Mouse (Mus musculus): Measurements from ENCODE around the gene Ipo9. TPM values are rescaled to one million over a fixed set of nuclear protein-coding genes. Genes with fewer than 3 reads are reported as not detected.
A peak's percentile ranks its signal among the peaks of the same experiment; 100 is the strongest.

Ipo9 gene
- polyA plus RNA-seq (2015; fragmentation: Nextera tagmentation; extraction: Ambion mirVana): 111 and 112 TPM in 2 replicates

DNA sequence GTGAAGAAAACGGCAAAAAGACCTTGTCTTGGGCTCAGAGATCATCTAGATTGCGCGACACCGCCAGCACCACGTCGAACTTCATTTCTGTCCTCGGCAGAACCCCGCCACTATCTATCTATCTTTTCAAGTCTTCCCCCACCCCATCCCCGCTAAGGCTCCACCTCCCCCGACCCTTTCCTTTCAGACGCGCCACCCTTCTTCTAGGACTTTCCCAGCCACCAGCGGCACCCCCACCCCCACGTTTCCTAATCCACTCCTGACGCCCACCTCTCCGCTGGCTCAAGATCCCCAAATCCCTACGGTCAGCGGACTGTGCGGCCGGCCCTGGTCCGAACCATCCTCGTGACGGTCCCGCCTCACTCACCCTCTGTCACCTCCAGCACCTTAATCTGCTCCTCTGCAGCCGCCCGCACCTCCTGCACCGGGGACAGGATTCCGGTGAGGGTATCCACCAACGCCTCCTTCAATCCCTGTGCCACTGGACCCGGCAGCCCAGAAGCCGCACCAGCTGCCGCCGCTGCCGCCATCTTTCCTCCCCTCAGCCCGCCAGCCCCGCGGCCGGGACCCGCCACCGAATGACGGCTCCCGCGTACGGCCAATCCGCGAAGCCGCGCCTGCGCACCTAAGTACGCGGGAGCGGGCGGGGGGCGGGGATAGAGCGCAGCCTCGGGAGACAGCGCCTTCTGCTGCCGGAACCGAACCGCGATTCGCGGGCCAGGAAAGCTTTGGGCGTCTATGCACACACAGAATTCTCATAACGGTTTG lies at the start of gene Ipo9:
Gene Ipo9, minus strand, starts transcription at position 599 of the 768 bp plus-strand sequence.
- H3K27ac ChIP-seq (ENCODE audit: low read length): peak within 1 kb of the TSS; percentile 89
- under 1% methylated on average over 65 of the region's 65 CpGs for WGBS
- peak within 1 kb of the TSS; percentile 80 for H3K9ac ChIP-seq (ENCODE audit: low read depth, low read length)
- H3K4me3 ChIP-seq (ENCODE audit: low read depth, low read length): peak within 1 kb of the TSS; percentile 77
- no peaks in the 10 kb centered on the region for H3K9me3 ChIP-seq (replicated peaks; ENCODE audit: control insufficient read depth, low read length, poor library complexity, severe bottlenecking)
- H3K4me2 ChIP-seq (ENCODE audit: low read length): peak within 1 kb of the TSS; percentile 75
- peaks cover 27% of the 10 kb centered on the region for H3K4me1 ChIP-seq (ENCODE audit: control insufficient read depth, insufficient read depth, low read length)
- H3K27me3 ChIP-seq (ENCODE audit: control insufficient read depth, insufficient read depth, low read depth, low read length): no peaks in the 10 kb centered on the region
- peak; percentile 96 for ATAC-seq
- peaks cover 2% of the 10 kb centered on the region; the same call in 1 of the 2 replicates for H3K36me3 ChIP-seq (ENCODE audit: control insufficient read depth, insufficient read depth, low read length)

GRCm38 (mm10) chr1:135475571-135475895 lies 45.2 kb upstream of the Ipo9 start:
- Histone ChIP-seq H3K4me2 (ENCODE audit: low read length) (no peak overlapping the region), H3K36me3 (ENCODE audit: control insufficient read depth, insufficient read depth, low read length) (peaks cover 12% of the 10 kb centered on the region), H3K27me3 (ENCODE audit: control insufficient read depth, insufficient read depth, low read depth, low read length) (no peaks in the 10 kb centered on the region), H3K4me3 (ENCODE audit: low read depth, low read length) (no peak overlapping the region), H3K27ac (ENCODE audit: low read length) (no peak overlapping the region), H3K4me1 (ENCODE audit: control insufficient read depth, insufficient read depth, low read length) (no peaks in the 10 kb centered on the region), H3K9ac (ENCODE audit: low read depth, low read length) (no peak overlapping the region), H3K9me3 (replicated peaks; ENCODE audit: control insufficient read depth, low read length, poor library complexity, severe bottlenecking) (no peaks in the 10 kb centered on the region)
- no peak for ATAC-seq
- WGBS: 87% methylated on average over 7 of the region's 7 CpGs

- H3K4me2 ChIP-seq (ENCODE audit: low read length): no peak overlapping the region
- WGBS: 64% methylated on average over 15 of the region's 15 CpGs
- no peaks in the 10 kb centered on the region for H3K27me3 ChIP-seq (ENCODE audit: control insufficient read depth, insufficient read depth, low read depth, low read length)
- H3K4me1 ChIP-seq (ENCODE audit: control insufficient read depth, insufficient read depth, low read length): no peaks in the 10 kb centered on the region
- H3K27ac ChIP-seq (ENCODE audit: low read length): no peak overlapping the region
- ATAC-seq: no peak
- H3K36me3 ChIP-seq (ENCODE audit: control insufficient read depth, insufficient read depth, low read length): peaks cover 18% of the 10 kb centered on the region
- no peak overlapping the region for H3K9ac ChIP-seq (ENCODE audit: low read depth, low read length)
- H3K9me3 ChIP-seq (replicated peaks; ENCODE audit: control insufficient read depth, low read length, poor library complexity, severe bottlenecking): no peaks in the 10 kb centered on the region
- H3K4me3 ChIP-seq (ENCODE audit: low read depth, low read length): no peak overlapping the region
Observed at GRCm38 (mm10) chr1:135474861-135475570, 44.7 kb upstream of the Ipo9 start.

GRCm38 (mm10) chr1:135472536-135472935 lies 42.2 kb upstream of the Ipo9 start:
- Histone ChIP-seq H3K36me3 (ENCODE audit: control insufficient read depth, insufficient read depth, low read length) (peaks cover 34% of the 10 kb centered on the region), H3K9me3 (replicated peaks; ENCODE audit: control insufficient read depth, low read length, poor library complexity, severe bottlenecking) (no peaks in the 10 kb centered on the region), H3K27me3 (ENCODE audit: control insufficient read depth, insufficient read depth, low read depth, low read length) (no peaks in the 10 kb centered on the region), H3K4me2 (ENCODE audit: low read length) (no peak overlapping the region), H3K4me3 (ENCODE audit: low read depth, low read length) (no peak overlapping the region), H3K9ac (ENCODE audit: low read depth, low read length) (no peak overlapping the region), H3K4me1 (ENCODE audit: control insufficient read depth, insufficient read depth, low read length) (no peaks in the 10 kb centered on the region), H3K27ac (ENCODE audit: low read length) (no peak overlapping the region)
- WGBS: 82% methylated on average over 5 of the region's 5 CpGs
- no peak for ATAC-seq

GRCm38 (mm10) chr1:135471742-135472141 lies 41.4 kb upstream of the Ipo9 start:
- Histone ChIP-seq H3K36me3 (ENCODE audit: control insufficient read depth, insufficient read depth, low read length) (peaks cover 42% of the 10 kb centered on the region), H3K4me3 (ENCODE audit: low read depth, low read length) (no peak overlapping the region), H3K9ac (ENCODE audit: low read depth, low read length) (no peak overlapping the region), H3K27me3 (ENCODE audit: control insufficient read depth, insufficient read depth, low read depth, low read length) (no peaks in the 10 kb centered on the region), H3K4me1 (ENCODE audit: control insufficient read depth, insufficient read depth, low read length) (no peaks in the 10 kb centered on the region), H3K27ac (ENCODE audit: low read length) (no peak overlapping the region), H3K4me2 (ENCODE audit: low read length) (no peak overlapping the region), H3K9me3 (replicated peaks; ENCODE audit: control insufficient read depth, low read length, poor library complexity, severe bottlenecking) (no peaks in the 10 kb centered on the region)
- no peak for ATAC-seq
- 85% methylated on average over 5 of the region's 5 CpGs for WGBS

DNA sequence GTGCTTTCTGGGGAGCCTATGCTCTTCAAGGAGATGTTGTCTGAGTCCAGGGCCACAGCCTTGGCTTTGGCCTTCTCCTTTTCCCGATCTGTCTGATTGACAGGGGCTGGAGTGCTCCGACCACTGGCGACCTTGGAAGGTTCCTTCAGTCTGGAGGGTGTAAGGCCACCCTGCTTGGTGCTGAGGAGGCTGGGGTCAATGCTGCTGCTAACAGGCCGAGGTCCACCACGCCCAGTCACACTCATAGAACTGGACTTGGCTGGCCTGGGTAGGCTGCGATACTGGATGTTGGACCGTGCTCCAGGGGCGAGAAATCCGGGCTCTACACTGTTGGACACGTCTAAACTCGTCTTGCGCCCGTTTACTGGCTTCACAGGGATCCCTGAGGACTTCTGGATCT lies 40.2 kb upstream of the Ipo9 start:
- no peak for ATAC-seq
- 94% methylated on average over 13 of the region's 13 CpGs for WGBS
- no peak overlapping the region for H3K9ac ChIP-seq (ENCODE audit: low read depth, low read length)
- no peak overlapping the region for H3K27ac ChIP-seq (ENCODE audit: low read length)
- H3K36me3 ChIP-seq (ENCODE audit: control insufficient read depth, insufficient read depth, low read length): peaks cover 54% of the 10 kb centered on the region
- no peak overlapping the region for H3K4me3 ChIP-seq (ENCODE audit: low read depth, low read length)
- H3K4me2 ChIP-seq (ENCODE audit: low read length): no peak overlapping the region
- no peaks in the 10 kb centered on the region for H3K4me1 ChIP-seq (ENCODE audit: control insufficient read depth, insufficient read depth, low read length)
- no peaks in the 10 kb centered on the region for H3K9me3 ChIP-seq (replicated peaks; ENCODE audit: control insufficient read depth, low read length, poor library complexity, severe bottlenecking)
- H3K27me3 ChIP-seq (ENCODE audit: control insufficient read depth, insufficient read depth, low read depth, low read length): no peaks in the 10 kb centered on the region

- 98% methylated on average over 5 of the region's 5 CpGs for WGBS
Observed at GRCm38 (mm10) chr1:135467462-135467861, 37.2 kb upstream of the Ipo9 start.

GRCm38 (mm10) chr1:135466935-135467334 lies 36.6 kb upstream of the Ipo9 start:
- Histone ChIP-seq H3K4me2 (ENCODE audit: low read length) (no peak overlapping the region), H3K27me3 (ENCODE audit: control insufficient read depth, insufficient read depth, low read depth, low read length) (no peaks in the 10 kb centered on the region), H3K4me3 (ENCODE audit: low read depth, low read length) (no peak overlapping the region), H3K4me1 (ENCODE audit: control insufficient read depth, insufficient read depth, low read length) (no peaks in the 10 kb centered on the region), H3K9me3 (replicated peaks; ENCODE audit: control insufficient read depth, low read length, poor library complexity, severe bottlenecking) (no peaks in the 10 kb centered on the region), H3K27ac (ENCODE audit: low read length) (no peak overlapping the region), H3K9ac (ENCODE audit: low read depth, low read length) (no peak overlapping the region), H3K36me3 (ENCODE audit: control insufficient read depth, insufficient read depth, low read length) (peaks cover 73% of the 10 kb centered on the region)
- 77% methylated on average over 3 of the region's 3 CpGs for WGBS
- ATAC-seq: no peak

More at GRCm38 (mm10) chr1:135467462-135467861, 37.2 kb upstream of the Ipo9 start:
- Histone ChIP-seq H3K4me1 (ENCODE audit: control insufficient read depth, insufficient read depth, low read length) (no peaks in the 10 kb centered on the region), H3K4me2 (ENCODE audit: low read length) (no peak overlapping the region), H3K9ac (ENCODE audit: low read depth, low read length) (no peak overlapping the region), H3K27me3 (ENCODE audit: control insufficient read depth, insufficient read depth, low read depth, low read length) (no peaks in the 10 kb centered on the region), H3K27ac (ENCODE audit: low read length) (no peak overlapping the region), H3K9me3 (replicated peaks; ENCODE audit: control insufficient read depth, low read length, poor library complexity, severe bottlenecking) (no peaks in the 10 kb centered on the region), H3K36me3 (ENCODE audit: control insufficient read depth, insufficient read depth, low read length) (peaks cover 70% of the 10 kb centered on the region), H3K4me3 (ENCODE audit: low read depth, low read length) (no peak overlapping the region)
- no peak for ATAC-seq

GRCm38 (mm10) chr1:135465734-135466133 lies 35.4 kb upstream of the Ipo9 start:
- Histone ChIP-seq H3K4me3 (ENCODE audit: low read depth, low read length) (no peak overlapping the region), H3K9ac (ENCODE audit: low read depth, low read length) (no peak overlapping the region), H3K27me3 (ENCODE audit: control insufficient read depth, insufficient read depth, low read depth, low read length) (no peaks in the 10 kb centered on the region), H3K4me2 (ENCODE audit: low read length) (no peak overlapping the region), H3K27ac (ENCODE audit: low read length) (no peak overlapping the region), H3K36me3 (ENCODE audit: control insufficient read depth, insufficient read depth, low read length) (peaks cover 63% of the 10 kb centered on the region), H3K9me3 (replicated peaks; ENCODE audit: control insufficient read depth, low read length, poor library complexity, severe bottlenecking) (no peaks in the 10 kb centered on the region), H3K4me1 (ENCODE audit: control insufficient read depth, insufficient read depth, low read length) (no peaks in the 10 kb centered on the region)
- ATAC-seq: no peak
- WGBS: 93% methylated on average over 19 of the region's 19 CpGs
